Mouse (Mus musculus): ENCODE results near the gene Bcl2l1. TPM values are rescaled to one million over a fixed set of nuclear protein-coding genes. Genes with fewer than 3 reads are reported as not detected.
A peak's percentile ranks its signal among the peaks of the same experiment; 100 is the strongest.

Gene Bcl2l1
- total RNA-seq, 2 experiments from 2014 or later = 3.7 to 6.7 TPM

- no peak for ATAC-seq (replicated peaks; ENCODE audit: low FRiP score, low TSS enrichment, poor library complexity, severe bottlenecking)
Observed at GRCm38 (mm10) chr2:152825168-152825697, 6.3 kb downstream of the Bcl2l1 start.

GRCm38 (mm10) chr2:152824438-152825167, 6.9 kb downstream of the Bcl2l1 start:
- ATAC-seq (replicated peaks; ENCODE audit: low FRiP score, low TSS enrichment, poor library complexity, severe bottlenecking) = peak; percentile 40

GRCm38 (mm10) chr2:152823770-152824169, 7.8 kb downstream of the Bcl2l1 start:
- ATAC-seq (replicated peaks; ENCODE audit: low FRiP score, low TSS enrichment, poor library complexity, severe bottlenecking) = no peak

- ATAC-seq (replicated peaks; ENCODE audit: low FRiP score, low TSS enrichment, poor library complexity, severe bottlenecking) = no peak
Observed at GRCm38 (mm10) chr2:152821566-152821965, 10.0 kb downstream of the Bcl2l1 start.

- ATAC-seq (replicated peaks; ENCODE audit: low FRiP score, low TSS enrichment, poor library complexity, severe bottlenecking) = no peak
Observed at GRCm38 (mm10) chr2:152821023-152821422, 10.5 kb downstream of the Bcl2l1 start.

GRCm38 (mm10) chr2:152820369-152820768, 11.2 kb downstream of the Bcl2l1 start:
- ATAC-seq (replicated peaks; ENCODE audit: low FRiP score, low TSS enrichment, poor library complexity, severe bottlenecking) = no peak

GRCm38 (mm10) chr2:152819926-152820325, 11.6 kb downstream of the Bcl2l1 start:
- no peak for ATAC-seq (replicated peaks; ENCODE audit: low FRiP score, low TSS enrichment, poor library complexity, severe bottlenecking)

- ATAC-seq (replicated peaks; ENCODE audit: low FRiP score, low TSS enrichment, poor library complexity, severe bottlenecking) = no peak
Observed at GRCm38 (mm10) chr2:152819097-152819624, 12.4 kb downstream of the Bcl2l1 start.

- no peak for ATAC-seq (replicated peaks; ENCODE audit: low FRiP score, low TSS enrichment, poor library complexity, severe bottlenecking)
Observed at GRCm38 (mm10) chr2:152818679-152819078, 12.8 kb downstream of the Bcl2l1 start.

- peak; percentile 82 for ATAC-seq (replicated peaks; ENCODE audit: low FRiP score, low TSS enrichment, poor library complexity, severe bottlenecking)
Observed at GRCm38 (mm10) chr2:152817596-152818291, 13.8 kb downstream of the Bcl2l1 start.

- ATAC-seq (replicated peaks; ENCODE audit: low FRiP score, low TSS enrichment, poor library complexity, severe bottlenecking) = no peak
Observed at GRCm38 (mm10) chr2:152816657-152817348, 14.7 kb downstream of the Bcl2l1 start.

- ATAC-seq (replicated peaks; ENCODE audit: low FRiP score, low TSS enrichment, poor library complexity, severe bottlenecking) = no peak
Observed at GRCm38 (mm10) chr2:152815879-152816656, 15.5 kb downstream of the Bcl2l1 start.

GRCm38 (mm10) chr2:152814213-152814874, 17.2 kb downstream of the Bcl2l1 start:
- peak; percentile 75 for ATAC-seq (replicated peaks; ENCODE audit: low FRiP score, low TSS enrichment, poor library complexity, severe bottlenecking)

GRCm38 (mm10) chr2:152813232-152813631, 18.3 kb downstream of the Bcl2l1 start:
- no peak for ATAC-seq (replicated peaks; ENCODE audit: low FRiP score, low TSS enrichment, poor library complexity, severe bottlenecking)

- peak; percentile 56 for ATAC-seq (replicated peaks; ENCODE audit: low FRiP score, low TSS enrichment, poor library complexity, severe bottlenecking)
Observed at GRCm38 (mm10) chr2:152811336-152812165, 20.0 kb downstream of the Bcl2l1 start.

- ATAC-seq (replicated peaks; ENCODE audit: low FRiP score, low TSS enrichment, poor library complexity, severe bottlenecking) = no peak
Observed at GRCm38 (mm10) chr2:152810158-152810941, 21.2 kb downstream of the Bcl2l1 start.

GRCm38 (mm10) chr2:152808178-152808577, 23.4 kb downstream of the Bcl2l1 start:
- ATAC-seq (replicated peaks; ENCODE audit: low FRiP score, low TSS enrichment, poor library complexity, severe bottlenecking) = no peak

Data from megakaryocyte-erythroid progenitor cell, adult 5-6 weeks (primary cell).